Mouse (Mus musculus) liver, postnatal 0 days (tissue): ENCODE data around the gene Fxyd7. TPM values are rescaled to one million over a fixed set of nuclear protein-coding genes. Genes with fewer than 3 reads are reported as not detected.
A peak's percentile ranks its signal among the peaks of the same experiment; 100 is the strongest.

Experiments used
- ATAC-seq: fragments of 200-750 bp; cut with Nextera tagmentation; 2 replicates; pipeline ENCODE4 v1.8.0; 2017; ENCODE audit warnings: mild to moderate bottlenecking, moderate library complexity
- DNase-seq: peaks from one replicate; pipeline ENCODE4 v3.0.0-alpha.2; 2016
- H3K27ac ChIP-seq: fragments of 300-500 bp; sonication (generic); 2 replicates; pipeline ENCODE4 v1.5.1; 2014; ENCODE audit warnings: antibody characterized with exemption, moderate library complexity, mild to moderate bottlenecking, low read depth
- H3K27me3 ChIP-seq: fragments of 300-500 bp; sonication (generic); 2 replicates; pipeline ENCODE4 v1.6.1; 2014; ENCODE audit warnings: low read length, control low read depth, mixed read lengths; ENCODE audit not compliant: insufficient read depth
- H3K36me3 ChIP-seq: fragments of 300-500 bp; sonication (generic); replicated peaks from 2 replicates; pipeline ENCODE4 v1.6.1; 2014; ENCODE audit warnings: mild to moderate bottlenecking, control low read depth, low read length, moderate library complexity, mixed read lengths; ENCODE audit not compliant: insufficient read depth
- H3K4me1 ChIP-seq: fragments of 300-500 bp; sonication (generic); 2 replicates; pipeline ENCODE4 v1.6.1; 2014; ENCODE audit warnings: antibody characterized with exemption, mild to moderate bottlenecking, control low read depth; ENCODE audit not compliant: insufficient read depth
- H3K4me2 ChIP-seq: fragments of 300-500 bp; sonication (generic); 2 replicates; pipeline ENCODE4 v1.6.1; 2014; ENCODE audit warnings: low read depth, mild to moderate bottlenecking, low read length, moderate library complexity, mixed read lengths
- H3K4me3 ChIP-seq: fragments of 300-500 bp; sonication (generic); 2 replicates; pipeline ENCODE4 v1.5.1; 2014; ENCODE audit warnings: low read depth, low read length
- H3K9ac ChIP-seq: fragments of 300-500 bp; sonication (generic); replicated peaks from 2 replicates; pipeline ENCODE4 v1.6.1; 2014; ENCODE audit warnings: mild to moderate bottlenecking, moderate library complexity
- H3K9me3 ChIP-seq: fragments of 300-500 bp; sonication (generic); 2 replicates; pipeline ENCODE4 v1.6.1; 2016; ENCODE audit warnings: mild to moderate bottlenecking, control low read depth, low read length, mixed read lengths
- CTCF ChIP-seq: sonication (generic); IDR thresholded peaks from 2 replicates; pipeline ENCODE4 v1.5.1; 2016; ENCODE audit warnings: antibody characterized with exemption, low read depth
- EP300 ChIP-seq: IDR thresholded peaks from 2 replicates; pipeline ENCODE4 v1.6.1; 2016; ENCODE audit warnings: antibody characterized with exemption, low read depth, mild to moderate bottlenecking
- WGBS: fragments of 180-500 bp; shearing (Covaris S2); extraction: QIAGEN DNeasy Blood & Tissue Kit; methylation state at CpG from one replicate; pipeline ENCODE4 v1.1.7; 2014; ENCODE audit not compliant: insufficient replicate concordance; 5-methylcytosine and 5-hydroxymethylcytosine counted together
- polyA plus RNA-seq: library from polyadenylated mRNA; unstranded; fragments of >200 nt; fragmentation: Nextera tagmentation; extraction: Ambion mirVana; gene quantifications from 2 replicates; pipeline ENCODE4 v1.2.1, GENCODE M21; 2015

Gene Fxyd7
- polyA plus RNA-seq, 1 experiment from 2014 or later = 0.16 TPM

DNA sequence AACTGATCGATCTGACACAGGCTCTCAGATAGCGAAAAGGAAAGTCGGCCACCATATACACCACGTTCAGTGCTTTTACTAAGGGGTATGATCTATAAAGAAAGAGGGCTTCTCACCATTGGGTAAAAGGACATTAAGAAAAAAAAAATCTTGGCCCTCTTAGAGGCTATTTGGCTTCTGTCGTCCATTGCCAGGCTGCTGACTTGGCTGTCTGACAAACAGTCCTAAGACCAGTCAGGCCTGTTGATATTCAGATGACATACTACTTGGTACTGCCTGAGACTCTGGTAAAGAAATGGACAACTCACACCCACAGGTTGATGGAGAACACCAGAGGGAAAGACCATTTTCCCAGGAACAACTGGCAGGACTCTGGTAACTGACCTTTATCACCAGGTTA lies 38.3 kb downstream of the Fxyd7 start:
- no peaks in the 10 kb centered on the region for H3K36me3 ChIP-seq
- no peak overlapping the region for H3K4me3 ChIP-seq
- DNase-seq (no peak), ATAC-seq (no peak)
- no peak overlapping the region for H3K27ac ChIP-seq
- no peak overlapping the region for H3K4me2 ChIP-seq
- peaks cover 4% of the 10 kb centered on the region for H3K4me1 ChIP-seq
- no peak for TF ChIP-seq CTCF
- no peak for TF ChIP-seq EP300
- no peaks in the 10 kb centered on the region for H3K9me3 ChIP-seq
- no peaks in the 10 kb centered on the region for H3K27me3 ChIP-seq
- 83% methylated on average over 5 of the region's 5 CpGs for WGBS
- no peak overlapping the region for H3K9ac ChIP-seq

GRCm38 (mm10) chr7:31008889-31009288 lies 42.4 kb downstream of the Fxyd7 start:
- no peak for ATAC-seq
- TF ChIP-seq EP300 (no peak), CTCF (no peak)
- Histone ChIP-seq H3K27ac (no peak overlapping the region), H3K4me1 (no peaks in the 10 kb centered on the region), H3K9me3 (peaks cover 2% of the 10 kb centered on the region; the same call in 1 of the 2 replicates), H3K4me2 (no peak overlapping the region), H3K36me3 (no peaks in the 10 kb centered on the region), H3K4me3 (no peak overlapping the region), H3K9ac (no peak overlapping the region), H3K27me3 (no peaks in the 10 kb centered on the region)
- 51% methylated on average over 3 of the region's 3 CpGs for WGBS
- no peak for DNase-seq

DNA sequence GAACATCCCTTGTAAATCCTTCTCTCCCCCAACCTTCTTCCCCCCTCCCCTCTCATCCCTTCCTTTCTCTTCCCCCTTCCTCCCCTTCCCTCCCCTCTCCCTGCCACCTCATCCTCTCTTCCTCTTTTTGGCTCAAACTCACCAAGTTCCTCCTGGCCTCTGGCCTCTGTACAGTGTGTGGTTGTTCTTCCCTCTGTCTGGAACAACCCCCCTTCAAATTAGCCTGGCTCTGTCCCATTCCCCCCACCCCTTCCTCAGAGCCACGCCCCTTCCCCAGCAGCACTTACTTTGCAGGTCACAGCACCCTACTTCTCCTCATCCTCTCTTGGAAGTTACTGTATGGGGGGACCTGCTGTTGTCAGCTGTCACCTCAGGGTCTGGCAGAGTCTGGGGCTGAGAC lies 43.1 kb downstream of the Fxyd7 start:
- TF ChIP-seq EP300 (no peak), CTCF (no peak)
- H3K36me3 ChIP-seq = no peaks in the 10 kb centered on the region
- H3K9ac ChIP-seq = no peak overlapping the region
- no peak overlapping the region for H3K27ac ChIP-seq
- peaks cover 2% of the 10 kb centered on the region; the same call in 1 of the 2 replicates for H3K9me3 ChIP-seq
- H3K27me3 ChIP-seq = no peaks in the 10 kb centered on the region
- H3K4me3 ChIP-seq = no peak overlapping the region
- ATAC-seq = peak; percentile 36; the same call in 1 of the 2 replicates
- DNase-seq = peak; percentile 22
- H3K4me2 ChIP-seq = no peak overlapping the region
- H3K4me1 ChIP-seq = no peaks in the 10 kb centered on the region
- 22% methylated on average over 1 of the region's 1 CpGs for WGBS

DNA sequence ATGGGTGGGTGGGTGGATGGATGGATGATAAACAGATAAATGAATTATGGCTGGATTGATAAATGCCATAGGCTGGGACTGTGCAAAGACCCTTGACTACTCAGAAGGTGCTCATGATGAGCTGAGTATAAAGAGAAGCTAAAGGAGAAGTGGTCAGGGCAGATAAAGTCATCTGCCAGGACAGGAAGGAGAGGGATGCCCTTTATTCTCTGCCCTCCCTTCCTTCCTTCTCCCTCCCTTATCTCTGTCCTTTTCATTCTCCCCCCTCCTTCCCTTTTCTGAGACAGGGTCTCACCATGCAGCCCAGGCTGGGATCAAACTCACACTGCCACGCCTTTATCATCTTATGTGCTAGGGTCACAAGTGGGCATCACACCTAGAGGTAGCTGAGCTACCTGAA lies 43.5 kb downstream of the Fxyd7 start:
- H3K4me1 ChIP-seq = no peaks in the 10 kb centered on the region
- WGBS = 57% methylated on average over 1 of the region's 1 CpGs

DNA sequence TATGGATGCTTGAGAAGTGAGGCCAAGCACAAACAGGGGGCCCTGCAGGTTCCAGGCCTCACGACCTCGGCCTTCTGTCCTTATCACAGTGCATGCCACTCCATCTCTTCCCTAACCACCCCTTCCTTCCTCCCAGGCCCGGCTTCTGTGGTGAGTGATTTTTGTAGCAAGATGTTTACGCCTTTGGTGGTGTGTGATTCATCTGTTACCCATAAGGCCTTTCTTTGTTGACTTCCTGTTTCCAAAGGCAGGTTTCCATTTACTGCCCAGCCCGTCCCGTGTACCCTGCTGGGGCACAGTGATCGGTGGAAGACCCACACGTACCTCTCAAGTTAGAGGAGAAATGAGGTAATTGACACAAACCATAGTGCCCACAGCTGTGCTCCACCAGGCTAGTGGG lies 48.6 kb downstream of the Fxyd7 start:
- Histone ChIP-seq H3K27me3 (no peaks in the 10 kb centered on the region), H3K4me3 (no peak overlapping the region), H3K9me3 (peaks cover 2% of the 10 kb centered on the region; the same call in 1 of the 2 replicates), H3K9ac (no peak overlapping the region), H3K4me2 (peak overlapping the region; percentile 27), H3K4me1 (peaks cover 21% of the 10 kb centered on the region), H3K27ac (peak overlapping the region; percentile 65), H3K36me3 (no peaks in the 10 kb centered on the region)
- TF ChIP-seq CTCF = no peak
- peak; percentile 71; the same call in 1 of the 2 replicates for TF ChIP-seq EP300
- DNase-seq (peak; percentile 34), ATAC-seq (peak; percentile 76)
- WGBS = 24% methylated on average over 8 of the region's 8 CpGs

More for the DNA sequence above, 43.5 kb downstream of the Fxyd7 start:
- no peaks in the 10 kb centered on the region for H3K36me3 ChIP-seq
- H3K9me3 ChIP-seq = peaks cover 2% of the 10 kb centered on the region; the same call in 1 of the 2 replicates
- H3K4me2 ChIP-seq = no peak overlapping the region
- H3K27me3 ChIP-seq = no peaks in the 10 kb centered on the region
- ATAC-seq (no peak), DNase-seq (no peak)
- H3K9ac ChIP-seq = no peak overlapping the region
- H3K4me3 ChIP-seq = no peak overlapping the region
- TF ChIP-seq CTCF = no peak
- TF ChIP-seq EP300 = no peak
- no peak overlapping the region for H3K27ac ChIP-seq

DNA sequence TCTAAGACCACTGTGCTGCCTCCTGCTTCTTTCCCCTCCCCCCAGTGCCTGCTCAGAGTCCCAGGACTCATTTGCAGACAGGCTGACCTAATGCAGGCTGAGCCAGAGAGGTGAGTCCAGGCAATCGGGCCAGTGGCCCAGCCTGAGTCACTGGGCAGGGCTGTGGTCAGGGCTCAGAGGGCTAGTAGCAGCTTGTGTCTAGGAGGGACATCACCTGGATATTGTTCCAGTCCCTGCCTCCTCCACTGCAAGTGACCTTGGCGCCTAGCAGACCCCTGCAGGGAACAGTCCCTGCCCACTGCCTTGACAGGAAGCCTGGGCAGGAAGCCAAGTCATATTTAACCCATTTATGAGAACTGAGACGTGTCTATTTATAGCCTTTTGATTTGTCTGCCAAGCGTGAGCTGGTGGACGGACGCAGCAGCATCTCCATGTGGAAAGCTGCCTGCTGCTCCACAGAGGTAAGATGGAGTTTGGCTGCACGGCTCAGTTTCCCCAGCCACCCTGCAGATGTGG lies 50.7 kb downstream of the Fxyd7 start:
- WGBS = 8% methylated on average over 7 of the region's 7 CpGs
- TF ChIP-seq EP300 = no peak
- no peak overlapping the region for H3K4me3 ChIP-seq

More for the DNA sequence above, 50.7 kb downstream of the Fxyd7 start:
- Histone ChIP-seq H3K4me2 (peak overlapping the region; percentile 22; the same call in 1 of the 2 replicates), H3K4me1 (peaks cover 21% of the 10 kb centered on the region), H3K27ac (no peak overlapping the region), H3K36me3 (no peaks in the 10 kb centered on the region), H3K27me3 (no peaks in the 10 kb centered on the region), H3K9me3 (peaks cover 5% of the 10 kb centered on the region; the same call in 1 of the 2 replicates), H3K9ac (no peak overlapping the region; the same call in 1 of the 2 replicates)
- DNase-seq (peak; percentile 51), ATAC-seq (peak; percentile 54)
